ENCODE assay signal across 8 mouse cellular contexts in the genomic region with DNA sequence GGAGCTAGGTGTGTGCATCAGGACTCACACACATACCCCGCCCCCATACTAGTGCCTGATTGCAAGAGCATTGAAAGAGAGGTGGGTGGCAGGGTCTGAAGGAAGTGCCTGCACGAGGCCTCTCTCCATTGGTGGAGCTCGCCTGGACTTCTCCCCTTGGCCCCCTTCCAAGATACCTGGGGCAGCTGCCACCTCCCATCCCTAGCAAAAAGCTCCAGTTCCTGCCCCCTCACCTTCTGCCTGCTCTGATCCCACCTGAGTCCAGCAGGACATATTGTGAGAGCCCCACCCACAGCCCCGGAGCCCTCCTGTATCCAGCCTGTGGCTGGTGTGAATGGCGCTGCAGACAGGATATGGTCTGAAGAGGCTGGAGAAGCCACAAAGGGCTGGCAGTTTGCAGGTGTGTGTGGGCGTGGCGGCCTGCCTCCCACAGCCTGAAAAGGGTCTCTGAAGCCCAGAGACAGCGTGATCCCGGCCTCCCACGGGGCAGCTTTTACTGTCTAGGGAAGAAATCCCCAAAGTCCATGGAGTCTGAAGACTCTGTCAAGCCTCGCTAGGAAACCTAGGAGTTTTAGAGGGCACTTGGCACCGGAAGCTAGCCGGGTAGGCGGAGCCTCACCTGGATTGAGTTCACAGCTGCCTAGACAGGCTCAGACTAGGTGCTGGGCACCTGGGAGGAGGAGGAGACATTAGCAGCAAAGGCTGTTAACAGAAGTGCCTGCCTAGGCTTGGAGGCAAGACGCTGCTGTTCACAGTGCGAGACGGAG. TPM values are rescaled to one million over a fixed set of nuclear protein-coding genes. Genes with fewer than 3 reads are reported as not detected.
DNase-seq lines count a peak whose midpoint lies in the region; ATAC-seq lines count a peak whose summit lies in the region.

No protein-coding gene starts in this region.

- 23% methylated on average over 17 of the region's 17 CpGs for WGBS in hindbrain, embryonic 15.5 days
- 26% methylated on average over 17 of the region's 17 CpGs for WGBS in liver, embryonic 12.5 days (ENCODE audit: insufficient replicate concordance)
- 17% methylated on average over 17 of the region's 17 CpGs for WGBS in neural tube, embryonic 12.5 days

- no peaks in the 10 kb centered on the region for H3K9me3 ChIP-seq in hindbrain, embryonic 15.5 days
- no peaks in the 10 kb centered on the region for H3K9me3 ChIP-seq in liver, embryonic 12.5 days (replicated peaks)
- H3K9me3 ChIP-seq in neural tube, embryonic 12.5 days = no peaks in the 10 kb centered on the region

- no peaks in the 10 kb centered on the region for H3K36me3 ChIP-seq in hindbrain, embryonic 15.5 days
- no peaks in the 10 kb centered on the region for H3K36me3 ChIP-seq in liver, embryonic 12.5 days
- H3K36me3 ChIP-seq in neural tube, embryonic 12.5 days = no peaks in the 10 kb centered on the region

- no peak overlapping the region for H3K27ac ChIP-seq in hindbrain, embryonic 15.5 days (replicated peaks)
- peak overlapping the region; percentile 50; the same call in 1 of the 2 replicates for H3K27ac ChIP-seq in liver, embryonic 12.5 days
- no peak overlapping the region for H3K27ac ChIP-seq in neural tube, embryonic 12.5 days

- H3K27me3 ChIP-seq in hindbrain, embryonic 15.5 days = no peaks in the 10 kb centered on the region
- H3K27me3 ChIP-seq in liver, embryonic 12.5 days (replicated peaks) = peaks cover 8% of the 10 kb centered on the region; the same call in 1 of the 2 replicates
- H3K27me3 ChIP-seq in neural tube, embryonic 12.5 days (replicated peaks) = peaks cover 5% of the 10 kb centered on the region; the same call in 1 of the 2 replicates

- H3K4me2 ChIP-seq in hindbrain, embryonic 15.5 days = peak overlapping the region; percentile 44
- H3K4me2 ChIP-seq in liver, embryonic 12.5 days = peak overlapping the region; percentile 59
- H3K4me2 ChIP-seq in neural tube, embryonic 12.5 days (replicated peaks) = peak overlapping the region; percentile 44

- H3K4me1 ChIP-seq in hindbrain, embryonic 15.5 days (replicated peaks) = peaks cover 38% of the 10 kb centered on the region
- H3K4me1 ChIP-seq in liver, embryonic 12.5 days = peaks cover 89% of the 10 kb centered on the region
- H3K4me1 ChIP-seq in neural tube, embryonic 12.5 days = peaks cover 31% of the 10 kb centered on the region

- intact Hi-C loops in left cerebral cortex, postnatal 36 days (cut with DNase I) = no loop called here

- H3K9ac ChIP-seq in hindbrain, embryonic 15.5 days = no peak overlapping the region
- H3K9ac ChIP-seq in liver, embryonic 12.5 days = peak overlapping the region; percentile 59
- H3K9ac ChIP-seq in neural tube, embryonic 12.5 days = no peak overlapping the region

- DNase-seq in urinary bladder, adult 18-20 months (ENCODE audit: low spot score in 2 of 2) = peak; percentile 63 to 64
- DNase-seq in urinary bladder, postnatal 10 days (ENCODE audit: low spot score) = no peak
- DNase-seq in left cerebral cortex, postnatal 36 days (ENCODE audit: low spot score in 2 of 2) = no peak
- no peak for DNase-seq in adrenal gland, postnatal 4 days (ENCODE audit: low spot score in 2 of 2)
- DNase-seq in right cerebral cortex, postnatal 4 days = no peak

- no peak for ATAC-seq in hindbrain, embryonic 15.5 days (ENCODE audit: low FRiP score, low read depth)
- no peak for ATAC-seq in liver, embryonic 12.5 days
- peak; percentile 1; the same call in 1 of the 2 replicates for ATAC-seq in neural tube, embryonic 12.5 days (ENCODE audit: low FRiP score, low read depth)

- peak overlapping the region; percentile 19 for H3K4me3 ChIP-seq in hindbrain, embryonic 15.5 days
- H3K4me3 ChIP-seq in liver, embryonic 12.5 days = peak overlapping the region; percentile 42
- H3K4me3 ChIP-seq in neural tube, embryonic 12.5 days = no peak overlapping the region

RNA-seq across cellular contexts. Expression of a gene that starts 2.3 kb away (rescaled TPM):
- 116 and 122 TPM in 2 replicates for polyA plus RNA-seq in hindbrain, embryonic 15.5 days (2015; fragmentation: Nextera tagmentation; extraction: Ambion mirVana)
- 78.5 and 80.9 TPM in 2 replicates for polyA plus RNA-seq in liver, embryonic 12.5 days (2016; fragmentation: Nextera tagmentation; extraction: Ambion mirVana)
- polyA plus RNA-seq in neural tube, embryonic 12.5 days (2016; fragmentation: Nextera tagmentation; extraction: Ambion mirVana) = 177 and 208 TPM in 2 replicates
- total RNA-seq in left cerebral cortex, postnatal 36 days (2021) = 10 to 100 TPM; 73.3 to 74.2 TPM
- 10 to 100 TPM; 38.3 to 62.3 TPM for total RNA-seq in adrenal gland, postnatal 4 days (2021)

RNA-seq across cellular contexts. Expression of a gene that starts 40.7 kb away (rescaled TPM):
- 0.79 and 0.95 TPM in 2 replicates for polyA plus RNA-seq in hindbrain, embryonic 15.5 days (2015; fragmentation: Nextera tagmentation; extraction: Ambion mirVana)
- 7.9 and 8.7 TPM in 2 replicates for polyA plus RNA-seq in liver, embryonic 12.5 days (2016; fragmentation: Nextera tagmentation; extraction: Ambion mirVana)
- polyA plus RNA-seq in neural tube, embryonic 12.5 days (2016; fragmentation: Nextera tagmentation; extraction: Ambion mirVana) = 2.4 and 2.6 TPM in 2 replicates
- total RNA-seq in left cerebral cortex, postnatal 36 days (2021) = under 1 TPM in 1 of 2 experiments, not detected in 1; 0.29 TPM
- 1 to 10 TPM; 6.2 to 7.8 TPM for total RNA-seq in adrenal gland, postnatal 4 days (2021)

RNA-seq across cellular contexts. Expression of a gene that starts 53.3 kb away (rescaled TPM):
- 0.17 and 0.25 TPM in 2 replicates for polyA plus RNA-seq in hindbrain, embryonic 15.5 days (2015; fragmentation: Nextera tagmentation; extraction: Ambion mirVana)
- 0.90 and 0.91 TPM in 2 replicates for polyA plus RNA-seq in liver, embryonic 12.5 days (2016; fragmentation: Nextera tagmentation; extraction: Ambion mirVana)
- polyA plus RNA-seq in neural tube, embryonic 12.5 days (2016; fragmentation: Nextera tagmentation; extraction: Ambion mirVana) = 0.06 and 0.16 TPM in 2 replicates
- total RNA-seq in left cerebral cortex, postnatal 36 days (2021) = not detected
- under 1 TPM; 0.28 to 0.42 TPM for total RNA-seq in adrenal gland, postnatal 4 days (2021)

RNA-seq across cellular contexts. Expression of a gene that starts 58.9 kb away (rescaled TPM):
- polyA plus RNA-seq in hindbrain, embryonic 15.5 days (2015; fragmentation: Nextera tagmentation; extraction: Ambion mirVana) = 6.6 and 7.6 TPM in 2 replicates
- polyA plus RNA-seq in liver, embryonic 12.5 days (2016; fragmentation: Nextera tagmentation; extraction: Ambion mirVana) = 9.1 and 10.0 TPM in 2 replicates
- polyA plus RNA-seq in neural tube, embryonic 12.5 days (2016; fragmentation: Nextera tagmentation; extraction: Ambion mirVana) = 18.1 and 18.9 TPM in 2 replicates
- total RNA-seq in left cerebral cortex, postnatal 36 days (2021) = 1 to 10 TPM; 1.8 to 1.9 TPM
- total RNA-seq in adrenal gland, postnatal 4 days (2021) = 10 to 100 TPM; 13.3 to 14.0 TPM

Comparison
In these comparisons a context has a peak if more than half of its experiments do, and no peak if none do; other contexts are left out.
1. DNase-seq: peak in urinary bladder, adult 18-20 months (2 of 2); none in urinary bladder, postnatal 10 days (single experiment), left cerebral cortex, postnatal 36 days (0 of 2), adrenal gland, postnatal 4 days (0 of 2) and right cerebral cortex, postnatal 4 days (single experiment).
2. Peak in every context shown above with its lines, with median percentiles within 50 percentile points of each other: H3K4me2 ChIP-seq.